Mouse (Mus musculus): ENCODE data around the gene Prpmp5.
"Not testable (repeated sequence)": the region's sequence is repeated elsewhere in the genome, so short reads cannot be mapped to it uniquely, and the experiment has no call there.

Gene Prpmp5

DNA sequence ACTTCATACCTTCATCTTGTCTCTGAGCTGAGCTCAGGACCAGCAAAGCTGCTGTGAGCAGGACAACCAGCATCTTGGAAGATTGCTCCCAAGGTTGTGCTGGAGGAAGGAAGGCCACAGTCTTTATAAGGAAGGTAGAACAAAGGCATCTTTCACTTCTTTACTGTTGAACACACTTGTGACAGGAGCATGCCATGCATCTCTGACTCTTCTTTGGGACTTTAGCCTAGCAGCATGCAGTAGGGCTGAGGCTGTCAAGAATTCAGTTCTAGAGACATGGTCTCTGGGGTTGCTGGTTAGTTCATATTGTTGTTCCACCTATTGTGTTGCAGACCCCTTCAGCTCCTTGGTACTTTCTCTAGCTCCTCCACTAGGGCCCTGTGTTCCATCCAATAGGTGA is at the start of gene Prpmp5:
TSS of gene Prpmp5 (minus strand) at position 101 of the 400 bp plus-strand sequence.
- not testable (repeated sequence) for DNase-seq (ENCODE audit: low read depth, low spot score)

GRCm38 (mm10) chr6:132364034-132364433 is 49.5 kb upstream of the Prpmp5 start, which contains the start of gene Gm8882:
Gene Gm8882 (minus strand): TSS chr6:132364134.
- not testable (repeated sequence) for DNase-seq (ENCODE audit: low read depth, low spot score)
